Mouse (Mus musculus) lung, embryonic 15.5 days (tissue): Measurements from ENCODE around the gene C2. TPM values are rescaled to one million over a fixed set of nuclear protein-coding genes. Genes with fewer than 3 reads are reported as not detected.
A peak's percentile ranks its signal among the peaks of the same experiment; 100 is the strongest.

ENCODE experiments used
- ATAC-seq: fragments of 200-750 bp; cut with Nextera tagmentation; 2 replicates; pipeline ENCODE4 v1.8.0; 2017; ENCODE audit warnings: moderate number of reproducible peaks, borderline replicate concordance; ENCODE audit not compliant: low FRiP score, low TSS enrichment; ENCODE audit errors: extremely low read depth
- H3K27ac ChIP-seq: fragments of 300-500 bp; sonication (generic); 2 replicates; pipeline ENCODE4 v1.5.1; 2015; ENCODE audit warnings: moderate library complexity, mild to moderate bottlenecking, inconsistent platforms
- H3K27me3 ChIP-seq: fragments of 300-500 bp; sonication (generic); 2 replicates; pipeline ENCODE4 v1.6.1; 2015; ENCODE audit warnings: inconsistent platforms
- H3K36me3 ChIP-seq: fragments of 300-500 bp; sonication (generic); 2 replicates; pipeline ENCODE4 v1.6.1; 2015; ENCODE audit warnings: inconsistent platforms
- H3K4me1 ChIP-seq: fragments of 300-500 bp; sonication (generic); 2 replicates; pipeline ENCODE4 v1.6.1; 2015; ENCODE audit warnings: inconsistent platforms
- H3K4me2 ChIP-seq: fragments of 300-500 bp; sonication (generic); 2 replicates; pipeline ENCODE4 v1.6.1; 2015; ENCODE audit warnings: inconsistent platforms, mild to moderate bottlenecking, moderate library complexity
- H3K4me3 ChIP-seq: fragments of 300-500 bp; sonication (generic); 2 replicates; pipeline ENCODE4 v1.5.1; 2015; ENCODE audit warnings: mild to moderate bottlenecking, inconsistent platforms
- H3K9ac ChIP-seq: fragments of 300-500 bp; sonication (generic); 2 replicates; pipeline ENCODE4 v1.6.1; 2015; ENCODE audit warnings: inconsistent platforms
- H3K9me3 ChIP-seq: fragments of 300-500 bp; sonication (generic); 2 replicates; pipeline ENCODE4 v1.6.1; 2016; ENCODE audit warnings: inconsistent platforms
- WGBS: fragments of 180-500 bp; shearing (Covaris S2); methylation state at CpG from one replicate; pipeline ENCODE4 v1.1.7; 2015; 5-methylcytosine and 5-hydroxymethylcytosine counted together
- polyA plus RNA-seq: library from polyadenylated mRNA; unstranded; fragments of >200 nt; fragmentation: Nextera tagmentation; extraction: Ambion mirVana; gene quantifications from 2 replicates; pipeline ENCODE4 v1.2.1, GENCODE M21; 2015

The C2 gene
- polyA plus RNA-seq, 1 experiment from 2014 or later, result 2.9 TPM

- Histone ChIP-seq H3K4me1 (peaks cover 18% of the 10 kb centered on the region), H3K4me3 (peak overlapping the region; percentile 81; the same call in 1 of the 2 replicates), H3K9ac (peak overlapping the region; percentile 82; the same call in 1 of the 2 replicates), H3K36me3 (peaks cover 8% of the 10 kb centered on the region; the same call in 1 of the 2 replicates), H3K27ac (peak overlapping the region; percentile 59), H3K4me2 (peak overlapping the region; percentile 78), H3K27me3 (no peaks in the 10 kb centered on the region), H3K9me3 (no peaks in the 10 kb centered on the region)
- WGBS, result 72% methylated on average over 12 of the region's 12 CpGs
- ATAC-seq, result no peak
Observed at GRCm38 (mm10) chr17:34893072-34893824, 4.8 kb downstream of the C2 start.

- H3K9me3 ChIP-seq, result no peaks in the 10 kb centered on the region
- H3K27me3 ChIP-seq, result no peaks in the 10 kb centered on the region
- no peak for ATAC-seq
- no peak overlapping the region for H3K4me2 ChIP-seq
- H3K9ac ChIP-seq, result no peak overlapping the region
- no peak overlapping the region for H3K27ac ChIP-seq
- H3K36me3 ChIP-seq, result peaks cover 8% of the 10 kb centered on the region; the same call in 1 of the 2 replicates
- peaks cover 12% of the 10 kb centered on the region for H3K4me1 ChIP-seq
- 89% methylated on average over 2 of the region's 2 CpGs for WGBS
- H3K4me3 ChIP-seq, result no peak overlapping the region
Observed at GRCm38 (mm10) chr17:34891377-34891776, 6.7 kb downstream of the C2 start.

GRCm38 (mm10) chr17:34890074-34890743 is 7.9 kb downstream of the C2 start:
- H3K4me1 ChIP-seq, result 0 out of 2 replicates have a peak, but pooled peaks cover 1% of the 10 kb centered on the region
- no peaks in the 10 kb centered on the region for H3K9me3 ChIP-seq
- no peak overlapping the region for H3K4me3 ChIP-seq
- no peak overlapping the region for H3K27ac ChIP-seq
- WGBS, result 81% methylated on average over 12 of the region's 12 CpGs
- no peak overlapping the region for H3K4me2 ChIP-seq
- H3K27me3 ChIP-seq, result no peaks in the 10 kb centered on the region
- no peak overlapping the region for H3K9ac ChIP-seq
- no peaks in the 10 kb centered on the region for H3K36me3 ChIP-seq
- ATAC-seq, result no peak

GRCm38 (mm10) chr17:34887942-34888341 is 10.1 kb downstream of the C2 start:
- Histone ChIP-seq H3K4me2 (no peak overlapping the region), H3K4me1 (no peaks in the 10 kb centered on the region), H3K4me3 (no peak overlapping the region), H3K36me3 (no peaks in the 10 kb centered on the region), H3K9ac (no peak overlapping the region), H3K27me3 (no peaks in the 10 kb centered on the region), H3K9me3 (no peaks in the 10 kb centered on the region), H3K27ac (no peak overlapping the region)
- 78% methylated on average over 5 of the region's 5 CpGs for WGBS
- ATAC-seq, result no peak

GRCm38 (mm10) chr17:34885615-34886014 is 12.4 kb downstream of the C2 start:
- Histone ChIP-seq H3K4me1 (peaks cover 6% of the 10 kb centered on the region; the same call in 1 of the 2 replicates), H3K27ac (no peak overlapping the region), H3K27me3 (no peaks in the 10 kb centered on the region), H3K4me3 (no peak overlapping the region), H3K9me3 (no peaks in the 10 kb centered on the region), H3K9ac (no peak overlapping the region), H3K36me3 (no peaks in the 10 kb centered on the region), H3K4me2 (no peak overlapping the region)
- ATAC-seq, result no peak
- 61% methylated on average over 3 of the region's 3 CpGs for WGBS

GRCm38 (mm10) chr17:34884704-34885103 is 13.4 kb downstream of the C2 start:
- H3K4me3 ChIP-seq, result no peak overlapping the region
- H3K9me3 ChIP-seq, result no peaks in the 10 kb centered on the region
- peaks cover 6% of the 10 kb centered on the region; the same call in 1 of the 2 replicates for H3K4me1 ChIP-seq
- ATAC-seq, result no peak
- no peaks in the 10 kb centered on the region for H3K36me3 ChIP-seq
- H3K9ac ChIP-seq, result no peak overlapping the region
- H3K27ac ChIP-seq, result no peak overlapping the region
- H3K27me3 ChIP-seq, result no peaks in the 10 kb centered on the region
- no peak overlapping the region for H3K4me2 ChIP-seq
- 84% methylated on average over 6 of the region's 6 CpGs for WGBS

- H3K36me3 ChIP-seq, result no peaks in the 10 kb centered on the region
- no peak overlapping the region for H3K4me3 ChIP-seq
- 75% methylated on average over 3 of the region's 3 CpGs for WGBS
- no peaks in the 10 kb centered on the region for H3K9me3 ChIP-seq
- H3K4me1 ChIP-seq, result peaks cover 6% of the 10 kb centered on the region; the same call in 1 of the 2 replicates
- H3K27me3 ChIP-seq, result no peaks in the 10 kb centered on the region
- no peak for ATAC-seq
- H3K9ac ChIP-seq, result no peak overlapping the region
- H3K27ac ChIP-seq, result no peak overlapping the region
- no peak overlapping the region for H3K4me2 ChIP-seq
Observed at GRCm38 (mm10) chr17:34883332-34883731, 14.7 kb downstream of the C2 start.

- Histone ChIP-seq H3K9ac (0 out of 2 replicates have a peak within 1 kb of the TSS, but pooled peaks have one; percentile 10), H3K4me3 (no peak within 1 kb of the TSS), H3K4me1 (peaks cover 6% of the 10 kb centered on the region; the same call in 1 of the 2 replicates), H3K4me2 (0 out of 2 replicates have a peak within 1 kb of the TSS, but pooled peaks have one; percentile 24), H3K27ac (no peak within 1 kb of the TSS), H3K36me3 (no peaks in the 10 kb centered on the region), H3K9me3 (no peaks in the 10 kb centered on the region), H3K27me3 (no peaks in the 10 kb centered on the region)
- WGBS, result 8% methylated on average over 15 of the region's 15 CpGs
- no peak for ATAC-seq
Observed at GRCm38 (mm10) chr17:34881683-34882310, 16.3 kb downstream of the C2 start, which contains the start of gene Gm20547. Gene Gm20547, minus strand, starts transcription at chr17:34882042.

GRCm38 (mm10) chr17:34881166-34881565 is 16.9 kb downstream of the C2 start:
- no peak for ATAC-seq
- H3K27ac ChIP-seq, result no peak overlapping the region
- H3K4me3 ChIP-seq, result no peak overlapping the region
- no peaks in the 10 kb centered on the region for H3K36me3 ChIP-seq
- H3K27me3 ChIP-seq, result no peaks in the 10 kb centered on the region
- peaks cover 6% of the 10 kb centered on the region; the same call in 1 of the 2 replicates for H3K4me1 ChIP-seq
- no peak overlapping the region for H3K4me2 ChIP-seq
- no peak overlapping the region for H3K9ac ChIP-seq
- no peaks in the 10 kb centered on the region for H3K9me3 ChIP-seq

- Histone ChIP-seq H3K36me3 (no peaks in the 10 kb centered on the region), H3K4me2 (no peak within 1 kb of the TSS), H3K27me3 (no peaks in the 10 kb centered on the region), H3K27ac (no peak within 1 kb of the TSS), H3K4me3 (no peak within 1 kb of the TSS), H3K4me1 (peaks cover 6% of the 10 kb centered on the region; the same call in 1 of the 2 replicates), H3K9ac (no peak within 1 kb of the TSS), H3K9me3 (no peaks in the 10 kb centered on the region)
- WGBS, result 52% methylated on average over 11 of the region's 11 CpGs
- no peak for ATAC-seq
Observed at GRCm38 (mm10) chr17:34879336-34879879, 18.7 kb downstream of the C2 start, which contains the start of gene Zbtb12. Gene Zbtb12, plus strand, starts transcription at chr17:34879483.

GRCm38 (mm10) chr17:34874321-34874720 is 23.7 kb downstream of the C2 start:
- Histone ChIP-seq H3K4me2 (no peak overlapping the region), H3K27me3 (no peaks in the 10 kb centered on the region), H3K9ac (no peak overlapping the region), H3K4me3 (no peak overlapping the region), H3K36me3 (no peaks in the 10 kb centered on the region), H3K4me1 (no peaks in the 10 kb centered on the region), H3K27ac (no peak overlapping the region), H3K9me3 (no peaks in the 10 kb centered on the region)
- WGBS, result 81% methylated on average over 6 of the region's 6 CpGs
- no peak for ATAC-seq
